Mouse (Mus musculus): ENCODE data around the gene Rnf180.

DNA sequence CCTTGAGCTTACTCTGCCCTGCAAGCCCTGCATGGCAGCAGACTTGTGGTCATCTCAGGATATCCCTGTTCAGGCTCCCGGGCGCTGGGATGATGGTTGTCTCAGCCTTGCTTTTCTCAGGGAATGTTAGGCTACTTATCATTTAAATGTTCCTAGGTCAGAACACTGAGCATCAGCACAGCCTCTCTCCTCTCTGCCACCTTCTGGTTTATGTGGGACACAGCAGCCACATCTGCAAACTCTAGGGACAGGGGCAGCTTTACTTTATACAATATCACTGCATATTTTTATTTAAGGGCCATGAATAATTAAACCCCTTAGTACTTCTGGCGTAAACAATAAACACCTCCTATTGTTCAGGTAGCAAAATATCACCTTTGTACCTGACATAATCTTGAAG lies 71.5 kb downstream of the Rnf180 start:
- TF ChIP-seq POLR2A (IDR thresholded peaks at IDR 0.05; ENCODE audit: low read depth, low read length), result no peak
- no peak for TF ChIP-seq CTCF (IDR thresholded peaks at IDR 0.05; ENCODE audit: extremely low read depth, insufficient read depth, insufficient read length, insufficient replicate concordance)

Measured in spleen, adult 2 months (tissue).